Mouse (Mus musculus) left cerebral cortex, adult 6 months (tissue): ENCODE measurements around the gene Gm20905. TPM values are rescaled to one million over a fixed set of nuclear protein-coding genes. Genes with fewer than 3 reads are reported as not detected.

Experiments
- long read RNA-seq, 2 experiments: library from polyadenylated mRNA; unstranded; transcript quantifications; one replicate each; pipeline ENCODE4 v2.0.0; 2019 to 2020
- polyA plus RNA-seq: library from polyadenylated mRNA; unstranded; fragments of <200 nt; fragmentation: Nextera tagmentation; gene quantifications from 2 replicates; pipeline ENCODE4 v1.2.3, GENCODE M21; 2021

Gm20905 gene
- not detected in 2 replicates for polyA plus RNA-seq
- long read RNA-seq, experiment 1, result 0 reads
- long read RNA-seq, experiment 2, result 0 reads

DNA sequence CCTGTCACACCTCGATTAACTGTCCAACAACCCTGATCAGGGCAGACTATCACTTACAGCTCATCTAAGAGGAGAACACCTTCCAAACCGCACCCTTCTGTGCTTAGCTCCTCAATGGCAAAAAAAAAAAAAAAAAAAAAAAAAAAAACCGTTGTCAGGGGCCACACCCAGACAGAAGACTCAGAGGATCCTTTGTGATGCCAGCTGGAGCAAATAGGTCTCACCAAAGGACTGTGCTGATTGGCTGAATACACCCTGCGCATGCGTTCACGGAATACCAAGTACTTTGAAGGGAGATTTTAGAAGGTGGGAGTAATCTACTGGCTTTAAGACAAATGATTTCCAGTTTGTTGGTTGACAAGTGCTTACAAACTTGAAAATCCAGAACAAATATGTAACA, at the start of gene Gm20905:
Gene Gm20905 (minus strand): TSS at position 101 of the 400 bp plus-strand sequence.

